Mouse (Mus musculus) liver, embryonic 12.5 days (tissue): ENCODE measurements around the gene Gtf2h4. TPM values are rescaled to one million over a fixed set of nuclear protein-coding genes. Genes with fewer than 3 reads are reported as not detected.

Experiments used
- ATAC-seq: fragments of 200-750 bp; cut with Nextera tagmentation; 2 replicates; pipeline ENCODE4 v1.8.0; 2017; ENCODE audit warnings: moderate number of reproducible peaks, mild to moderate bottlenecking, moderate library complexity
- H3K27ac ChIP-seq: fragments of 300-500 bp; sonication (generic); 2 replicates; pipeline ENCODE4 v1.5.1; 2016; ENCODE audit warnings: mild to moderate bottlenecking
- H3K27me3 ChIP-seq: fragments of 300-500 bp; sonication (generic); replicated peaks from 2 replicates; pipeline ENCODE4 v1.6.1; 2016; ENCODE audit warnings: mild to moderate bottlenecking, moderate library complexity
- H3K36me3 ChIP-seq: fragments of 300-500 bp; sonication (generic); 2 replicates; pipeline ENCODE4 v1.6.1; 2016; ENCODE audit warnings: mild to moderate bottlenecking, moderate library complexity
- H3K4me1 ChIP-seq: fragments of 300-500 bp; sonication (generic); 2 replicates; pipeline ENCODE4 v1.6.1; 2016
- H3K4me2 ChIP-seq: fragments of 300-500 bp; sonication (generic); 2 replicates; pipeline ENCODE4 v1.6.1; 2016; ENCODE audit warnings: mild to moderate bottlenecking, moderate library complexity
- H3K4me3 ChIP-seq: fragments of 300-500 bp; sonication (generic); 2 replicates; pipeline ENCODE4 v1.5.1; 2016; ENCODE audit warnings: mild to moderate bottlenecking, moderate library complexity
- H3K9ac ChIP-seq: fragments of 300-500 bp; sonication (generic); 2 replicates; pipeline ENCODE4 v1.6.1; 2016; ENCODE audit warnings: mild to moderate bottlenecking, moderate library complexity
- H3K9me3 ChIP-seq: fragments of 300-500 bp; sonication (generic); replicated peaks from 2 replicates; pipeline ENCODE4 v1.6.1; 2016; ENCODE audit warnings: mild to moderate bottlenecking, moderate library complexity
- WGBS: fragments of 180-500 bp; shearing (Covaris S2); methylation state at CpG from one replicate; pipeline ENCODE4 v1.1.7; 2016; ENCODE audit not compliant: insufficient replicate concordance; 5-methylcytosine and 5-hydroxymethylcytosine counted together
- polyA plus RNA-seq: library from polyadenylated mRNA; unstranded; fragments of >200 nt; fragmentation: Nextera tagmentation; extraction: Ambion mirVana; gene quantifications from 2 replicates; pipeline ENCODE4 v1.2.1, GENCODE M21; 2016

Gtf2h4 gene
- 38.3 and 44.0 TPM in 2 replicates for polyA plus RNA-seq

DNA sequence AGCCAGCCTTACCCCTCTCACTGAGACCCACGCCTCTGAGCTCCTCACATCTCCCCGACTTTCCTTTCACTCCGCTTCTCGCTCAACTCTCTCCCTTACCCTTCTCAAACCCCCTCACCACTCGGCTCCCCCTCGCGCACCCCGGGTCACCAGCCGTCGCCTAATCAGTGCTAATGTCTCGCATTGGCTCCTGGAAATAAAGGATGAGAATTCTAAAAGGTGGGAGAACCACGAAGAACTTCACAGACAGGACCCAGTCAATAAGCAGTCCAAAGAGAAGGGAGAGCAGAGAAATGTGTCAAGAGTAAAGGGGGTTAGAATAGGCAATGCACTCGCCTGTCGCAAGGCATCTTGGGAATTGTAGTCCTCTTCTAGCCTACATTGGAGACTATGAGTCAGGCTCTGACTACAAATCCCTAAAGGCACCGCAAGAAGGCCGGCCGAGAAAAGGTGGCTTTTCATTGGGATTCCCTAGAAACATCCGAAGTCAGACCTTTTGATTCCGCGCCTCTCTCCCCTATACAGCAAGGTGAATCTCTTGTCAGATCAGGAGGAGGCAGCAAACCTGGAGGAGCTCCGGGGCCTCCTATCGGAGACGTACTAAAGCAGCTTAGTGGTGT lies at the start of gene Gtf2h4:
TSS of gene Gtf2h4 (minus strand) at position 324 of the 620 bp plus-strand sequence.
- H3K4me3 ChIP-seq = peak within 1 kb of the TSS; percentile 83
- no peaks in the 10 kb centered on the region for H3K9me3 ChIP-seq
- peak within 1 kb of the TSS; percentile 86 for H3K9ac ChIP-seq
- no peaks in the 10 kb centered on the region for H3K27me3 ChIP-seq
- H3K27ac ChIP-seq = peak within 1 kb of the TSS; percentile 51; the same call in 1 of the 2 replicates
- peak; percentile 96 for ATAC-seq
- H3K4me1 ChIP-seq = peaks cover 18% of the 10 kb centered on the region
- peak within 1 kb of the TSS; percentile 83 for H3K4me2 ChIP-seq
- H3K36me3 ChIP-seq = peaks cover 25% of the 10 kb centered on the region
- WGBS = 1% methylated on average over 23 of the region's 23 CpGs

DNA sequence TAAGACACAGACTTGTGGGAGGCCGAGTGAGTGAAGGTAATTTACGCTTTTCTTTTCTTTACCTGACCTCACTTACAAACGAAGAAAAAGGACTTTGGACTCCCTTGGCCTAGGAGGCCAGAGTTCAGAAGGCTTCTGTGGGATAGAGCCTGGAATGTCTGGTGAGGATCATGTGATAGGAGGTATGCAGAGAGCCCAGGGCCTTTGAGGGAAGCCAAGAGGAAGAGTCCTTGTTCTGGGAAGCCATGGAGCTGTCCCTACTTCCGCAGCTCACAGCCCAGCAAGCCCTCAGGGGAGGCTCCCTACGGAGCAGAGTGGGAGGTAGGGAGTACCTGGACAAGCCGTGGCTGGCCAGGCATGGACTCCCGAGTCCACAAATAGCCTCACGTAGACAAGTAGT lies 48.1 kb upstream of the Gtf2h4 start:
- no peak overlapping the region; the same call in 1 of the 2 replicates for H3K9ac ChIP-seq
- H3K27me3 ChIP-seq = peaks cover 70% of the 10 kb centered on the region
- H3K4me3 ChIP-seq = no peak overlapping the region
- 47% methylated on average over 8 of the region's 8 CpGs for WGBS
- no peak for ATAC-seq
- peaks cover 5% of the 10 kb centered on the region for H3K4me1 ChIP-seq
- H3K36me3 ChIP-seq = no peaks in the 10 kb centered on the region
- no peaks in the 10 kb centered on the region for H3K9me3 ChIP-seq
- H3K4me2 ChIP-seq = no peak overlapping the region
- H3K27ac ChIP-seq = no peak overlapping the region

GRCm38 (mm10) chr17:35720340-35720727 lies 46.8 kb upstream of the Gtf2h4 start:
- Histone ChIP-seq H3K9me3 (no peaks in the 10 kb centered on the region), H3K27me3 (peaks cover 62% of the 10 kb centered on the region), H3K4me3 (no peak overlapping the region), H3K9ac (no peak overlapping the region), H3K36me3 (no peaks in the 10 kb centered on the region), H3K4me1 (peaks cover 2% of the 10 kb centered on the region; the same call in 1 of the 2 replicates), H3K27ac (no peak overlapping the region), H3K4me2 (no peak overlapping the region)
- ATAC-seq = no peak
- 36% methylated on average over 11 of the region's 11 CpGs for WGBS

DNA sequence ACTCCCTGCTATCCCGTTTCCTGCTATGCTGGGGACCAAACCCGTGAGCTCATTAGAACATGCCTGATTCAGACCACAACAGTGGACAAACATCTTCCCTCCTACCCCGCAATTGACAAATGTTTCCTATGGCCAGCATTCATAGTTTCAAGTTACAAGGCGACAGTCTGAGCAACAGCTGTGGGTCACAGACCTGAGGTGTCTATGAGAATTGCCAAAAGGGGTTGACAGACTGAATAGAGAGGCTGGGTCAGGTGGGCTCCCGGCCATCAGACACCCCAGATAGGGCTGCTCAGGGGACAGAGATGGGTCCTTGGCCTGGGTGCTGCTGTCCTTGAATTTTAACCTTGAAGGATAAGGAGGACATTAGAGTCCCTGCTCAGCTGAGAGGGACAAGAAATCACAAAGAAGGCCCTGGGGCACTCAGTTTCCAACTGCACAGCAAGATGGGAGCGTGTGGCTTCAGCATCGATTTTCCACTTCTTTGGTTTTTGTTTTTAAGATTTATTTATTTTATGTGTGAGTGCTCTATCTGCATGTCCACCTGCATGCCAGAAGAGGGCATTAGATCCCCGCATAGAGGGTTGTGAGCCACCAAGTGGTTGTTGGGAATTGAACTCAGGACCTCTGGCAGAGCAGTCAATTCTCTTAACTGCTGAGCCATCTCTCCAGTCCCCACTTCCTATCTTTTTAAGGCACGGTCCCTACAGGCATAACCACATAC lies 46.2 kb upstream of the Gtf2h4 start:
- no peaks in the 10 kb centered on the region for H3K36me3 ChIP-seq
- ATAC-seq = no peak
- no peak overlapping the region for H3K4me2 ChIP-seq
- no peaks in the 10 kb centered on the region for H3K9me3 ChIP-seq
- 44% methylated on average over 9 of the region's 9 CpGs for WGBS
- H3K27me3 ChIP-seq = peaks cover 57% of the 10 kb centered on the region
- H3K4me3 ChIP-seq = no peak overlapping the region
- H3K27ac ChIP-seq = no peak overlapping the region
- no peak overlapping the region for H3K9ac ChIP-seq
- H3K4me1 ChIP-seq = no peaks in the 10 kb centered on the region

GRCm38 (mm10) chr17:35717080-35717479 lies 43.5 kb upstream of the Gtf2h4 start:
- Histone ChIP-seq H3K27ac (no peak overlapping the region), H3K9ac (no peak overlapping the region), H3K9me3 (no peaks in the 10 kb centered on the region), H3K4me3 (no peak overlapping the region), H3K36me3 (no peaks in the 10 kb centered on the region), H3K4me1 (no peaks in the 10 kb centered on the region), H3K27me3 (peaks cover 31% of the 10 kb centered on the region), H3K4me2 (no peak overlapping the region)
- ATAC-seq = no peak
- 59% methylated on average over 6 of the region's 6 CpGs for WGBS

- H3K9ac ChIP-seq = no peak overlapping the region
- H3K36me3 ChIP-seq = no peaks in the 10 kb centered on the region
- H3K4me2 ChIP-seq = no peak overlapping the region
- no peak for ATAC-seq
- no peaks in the 10 kb centered on the region for H3K9me3 ChIP-seq
- 54% methylated on average over 3 of the region's 3 CpGs for WGBS
- H3K27ac ChIP-seq = no peak overlapping the region
- H3K27me3 ChIP-seq = peaks cover 21% of the 10 kb centered on the region
- H3K4me3 ChIP-seq = no peak overlapping the region
- no peaks in the 10 kb centered on the region for H3K4me1 ChIP-seq
Observed at GRCm38 (mm10) chr17:35716114-35716513, 42.6 kb upstream of the Gtf2h4 start.

DNA sequence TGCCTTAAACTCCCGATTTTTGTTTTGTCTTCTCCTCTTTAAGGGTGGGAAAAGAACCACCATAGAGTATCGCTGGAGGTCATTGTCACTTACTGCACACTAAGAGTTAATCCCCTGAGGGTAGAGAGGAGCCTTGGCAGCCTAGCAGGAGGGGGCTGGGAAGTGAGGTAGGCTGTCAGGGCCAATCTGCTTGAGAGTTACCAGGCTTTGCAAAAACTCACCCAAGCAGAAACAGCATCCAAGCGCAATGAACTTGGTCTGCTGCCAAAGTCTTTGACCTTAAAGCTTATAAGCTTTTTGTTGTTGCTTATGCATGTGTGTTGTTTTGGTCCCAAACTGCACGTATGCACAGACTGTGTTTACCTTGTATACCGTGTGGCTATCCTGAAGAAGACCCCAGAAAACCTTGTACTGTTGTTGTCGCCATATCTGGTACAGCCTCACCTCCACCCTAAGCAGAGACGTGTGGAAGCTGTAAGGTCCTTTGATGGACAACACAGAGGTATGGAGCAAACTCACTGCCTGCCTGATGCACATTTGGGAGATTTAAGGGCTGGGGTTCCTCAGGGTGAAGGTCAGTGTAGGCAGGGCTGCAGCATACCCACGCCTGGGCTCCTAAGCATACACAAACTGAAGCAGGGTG lies 37.3 kb upstream of the Gtf2h4 start:
- no peaks in the 10 kb centered on the region for H3K9me3 ChIP-seq
- peaks cover 6% of the 10 kb centered on the region for H3K27me3 ChIP-seq
- H3K4me1 ChIP-seq = no peaks in the 10 kb centered on the region
- H3K4me2 ChIP-seq = no peak overlapping the region
- H3K9ac ChIP-seq = no peak overlapping the region
- no peak overlapping the region for H3K4me3 ChIP-seq
- H3K36me3 ChIP-seq = no peaks in the 10 kb centered on the region
- H3K27ac ChIP-seq = no peak overlapping the region
- WGBS = 36% methylated on average over 8 of the region's 8 CpGs
- no peak for ATAC-seq

DNA sequence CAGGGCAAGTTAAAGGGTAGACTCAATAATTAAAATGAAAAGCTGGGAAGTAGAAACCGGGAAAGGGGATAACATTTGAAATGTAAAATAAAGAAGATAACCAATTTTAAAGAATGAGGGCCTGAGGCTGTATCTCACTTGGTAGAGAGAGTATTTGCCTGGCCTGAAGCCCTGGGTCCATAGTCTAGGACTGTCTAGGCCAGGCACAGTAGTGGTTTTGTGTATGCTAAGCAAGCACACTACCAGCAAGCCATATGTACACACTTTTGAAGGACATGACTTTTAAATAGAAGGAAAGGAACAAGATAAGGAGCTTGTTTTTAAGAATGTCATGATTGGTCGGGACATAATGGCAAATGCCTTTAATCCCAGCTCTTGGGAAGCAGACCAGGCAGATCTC lies 35.1 kb upstream of the Gtf2h4 start:
- peaks cover 28% of the 10 kb centered on the region for H3K27me3 ChIP-seq
- H3K27ac ChIP-seq = no peak overlapping the region

GRCm38 (mm10) chr17:35707929-35708328 lies 34.4 kb upstream of the Gtf2h4 start:
- no peak overlapping the region for H3K27ac ChIP-seq
- ATAC-seq = no peak
- H3K9me3 ChIP-seq = no peaks in the 10 kb centered on the region
- H3K4me2 ChIP-seq = no peak overlapping the region
- H3K27me3 ChIP-seq = peaks cover 35% of the 10 kb centered on the region
- WGBS = 52% methylated on average over 7 of the region's 7 CpGs
- no peaks in the 10 kb centered on the region for H3K36me3 ChIP-seq
- no peak overlapping the region for H3K4me3 ChIP-seq
- peaks cover 6% of the 10 kb centered on the region; the same call in 1 of the 2 replicates for H3K4me1 ChIP-seq
- no peak overlapping the region for H3K9ac ChIP-seq

More for the DNA sequence above, 35.1 kb upstream of the Gtf2h4 start:
- Histone ChIP-seq H3K9ac (no peak overlapping the region), H3K4me1 (peaks cover 6% of the 10 kb centered on the region; the same call in 1 of the 2 replicates), H3K4me2 (no peak overlapping the region), H3K36me3 (no peaks in the 10 kb centered on the region), H3K4me3 (no peak overlapping the region), H3K9me3 (no peaks in the 10 kb centered on the region)
- WGBS = 48% methylated on average over 2 of the region's 2 CpGs
- no peak for ATAC-seq

- no peak overlapping the region for H3K27ac ChIP-seq
- no peak overlapping the region for H3K4me2 ChIP-seq
- no peaks in the 10 kb centered on the region for H3K9me3 ChIP-seq
- H3K4me3 ChIP-seq = no peak overlapping the region
- H3K4me1 ChIP-seq = peaks cover 7% of the 10 kb centered on the region
- no peak for ATAC-seq
- H3K9ac ChIP-seq = no peak overlapping the region
- 15% methylated on average over 4 of the region's 4 CpGs for WGBS
- H3K36me3 ChIP-seq = no peaks in the 10 kb centered on the region
- H3K27me3 ChIP-seq = peaks cover 56% of the 10 kb centered on the region
Observed at GRCm38 (mm10) chr17:35705836-35706235, 32.3 kb upstream of the Gtf2h4 start.

- peaks cover 66% of the 10 kb centered on the region for H3K27me3 ChIP-seq
- H3K36me3 ChIP-seq = no peaks in the 10 kb centered on the region
- no peaks in the 10 kb centered on the region for H3K9me3 ChIP-seq
- H3K4me2 ChIP-seq = peak within 1 kb of the TSS; percentile 32
- WGBS = 8% methylated on average over 19 of the region's 19 CpGs
- peak within 1 kb of the TSS; percentile 50; the same call in 1 of the 2 replicates for H3K27ac ChIP-seq
- ATAC-seq = no peak
- H3K9ac ChIP-seq = no peak within 1 kb of the TSS
- 0 out of 2 replicates have a peak within 1 kb of the TSS, but pooled peaks have one; percentile 1 for H3K4me3 ChIP-seq
- H3K4me1 ChIP-seq = peaks cover 16% of the 10 kb centered on the region
Observed at GRCm38 (mm10) chr17:35704621-35705464, 31.3 kb upstream of the Gtf2h4 start, which contains the start of gene Ddr1. Ddr1 (minus strand) TSS chr17:35704621.
